Mouse (Mus musculus) olfactory bulb, adult 2 months (tissue): ENCODE measurements at regions not wholly inside any gene's neighbourhood (a gene's known extent, or its start where the extent isn't known, plus 50 kb on each side); places are given as distances from the start of the nearest gene placed in this dataset.

ENCODE experiments used
- H3K27ac ChIP-seq: fragments of 200-500 bp; 2 replicates; pipeline ENCODE4 v1.5.1; 2012; ENCODE audit warnings: low read depth, low read length; ENCODE audit not compliant: insufficient read depth
- H3K4me1 ChIP-seq: fragments of 200-500 bp; 2 replicates; pipeline ENCODE4 v1.6.1; 2012; ENCODE audit warnings: low read length; ENCODE audit not compliant: control insufficient read depth, insufficient read depth
- H3K4me3 ChIP-seq: fragments of 200-500 bp; 2 replicates; pipeline ENCODE4 v1.5.1; 2012; ENCODE audit warnings: mild to moderate bottlenecking, low read depth, low read length, moderate library complexity; ENCODE audit not compliant: insufficient read depth
- CTCF ChIP-seq: fragments of 200-500 bp; IDR thresholded peaks from 2 replicates; pipeline ENCODE4 v1.5.1; 2012; ENCODE audit warnings: low read depth, mild to moderate bottlenecking, low read length, moderate library complexity; ENCODE audit not compliant: insufficient read depth
- POLR2A ChIP-seq: fragments of 200-500 bp; IDR thresholded peaks from 2 replicates; pipeline ENCODE4 v1.6.1; 2012; ENCODE audit warnings: mild to moderate bottlenecking, low read depth, low read length, moderate library complexity; ENCODE audit not compliant: insufficient read depth
- WGBS: fragments of 180-500 bp; shearing (Covaris S2); methylation state at CpG from one replicate; pipeline ENCODE4 v1.1.7; 2018; 5-methylcytosine and 5-hydroxymethylcytosine counted together

- Histone ChIP-seq H3K4me1 (no peaks in the 10 kb centered on the region), H3K27ac (no peak overlapping the region), H3K4me3 (no peak overlapping the region)
- 93% methylated on average over 3 of the region's 3 CpGs for WGBS
- TF ChIP-seq CTCF (no peak), POLR2A (no peak)
These were observed 82.6 kb upstream of the Palmd start for GRCm38 (mm10) chr3:117051431-117051830.

- 79% methylated on average over 3 of the region's 3 CpGs for WGBS
- no peak for TF ChIP-seq CTCF
- no peak for TF ChIP-seq POLR2A
- Histone ChIP-seq H3K27ac (no peak overlapping the region), H3K4me1 (no peaks in the 10 kb centered on the region), H3K4me3 (no peak overlapping the region)
These were observed 82.1 kb upstream of the Palmd start for GRCm38 (mm10) chr3:117050909-117051308.

GRCm38 (mm10) chr3:117049410-117049809, 80.6 kb upstream of the Palmd start:
- Histone ChIP-seq H3K4me3 (no peak overlapping the region), H3K4me1 (no peaks in the 10 kb centered on the region), H3K27ac (no peak overlapping the region)
- no peak for TF ChIP-seq POLR2A
- TF ChIP-seq CTCF: no peak
- 77% methylated on average over 3 of the region's 3 CpGs for WGBS

- Histone ChIP-seq H3K27ac (no peak overlapping the region), H3K4me1 (no peaks in the 10 kb centered on the region), H3K4me3 (no peak overlapping the region)
- 77% methylated on average over 4 of the region's 4 CpGs for WGBS
- TF ChIP-seq CTCF: no peak
- TF ChIP-seq POLR2A: no peak
These were observed 76.0 kb upstream of the Palmd start for GRCm38 (mm10) chr3:117044809-117045208.

GRCm38 (mm10) chr3:117044304-117044703, 75.5 kb upstream of the Palmd start:
- H3K4me1 ChIP-seq: no peaks in the 10 kb centered on the region
- no peak overlapping the region for H3K4me3 ChIP-seq
- no peak for TF ChIP-seq CTCF
- no peak for TF ChIP-seq POLR2A
- WGBS: 62% methylated on average over 2 of the region's 2 CpGs
- H3K27ac ChIP-seq: no peak overlapping the region

GRCm38 (mm10) chr3:117038928-117039300, 70.1 kb upstream of the Palmd start:
- TF ChIP-seq CTCF (no peak), POLR2A (no peak)
- Histone ChIP-seq H3K27ac (no peak overlapping the region), H3K4me1 (no peaks in the 10 kb centered on the region), H3K4me3 (no peak overlapping the region)
- WGBS: 88% methylated on average over 1 of the region's 1 CpGs

GRCm38 (mm10) chr3:117038280-117038927, 69.6 kb upstream of the Palmd start:
- H3K27ac ChIP-seq: no peak overlapping the region
- H3K4me1 ChIP-seq: no peaks in the 10 kb centered on the region
- WGBS: 72% methylated on average over 4 of the region's 4 CpGs
- no peak for TF ChIP-seq CTCF
- TF ChIP-seq POLR2A: no peak
- H3K4me3 ChIP-seq: no peak overlapping the region
